Mouse (Mus musculus): Measurements from ENCODE around the gene Cbfa2t3.

GRCm38 (mm10) chr8:122677481-122678021 is 21.4 kb downstream of the Cbfa2t3 start:
- TF ChIP-seq SMC3 (IDR thresholded peaks at IDR 0.05; ENCODE audit: low read depth, low read length) (no peak), CTCF (IDR thresholded peaks at IDR 0.05 in 2 of 3, conservative IDR thresholded peaks at IDR 0.05 in 1 of 3; ENCODE audit: control insufficient read depth in 1 of 3, insufficient read depth in 1 of 3, low read depth in 2 of 3, low read length in 3 of 3, poor library complexity in 1 of 3, severe bottlenecking in 1 of 3) (0 out of 6 replicates have a peak, but pooled peaks of 1 of the 3 experiments have one; percentile 15), MYB (IDR thresholded peaks at IDR 0.05; ENCODE audit: low read depth, low read length) (no peak), GATA1 (IDR thresholded peaks at IDR 0.05; ENCODE audit: low read depth, low read length) (no peak), GABPA (IDR thresholded peaks at IDR 0.05; ENCODE audit: low read depth, low read length) (no peak)

All from MEL (cell line).